Mouse (Mus musculus) embryonic fibroblast, embryonic 13.5 days (primary cell): Measurements from ENCODE around the gene Inpp5a. TPM values are rescaled to one million over a fixed set of nuclear protein-coding genes. Genes with fewer than 3 reads are reported as not detected.

ENCODE experiments used
- H3K27ac ChIP-seq: 2 replicates; pipeline ENCODE4 v1.5.1; 2012; ENCODE audit warnings: low read length, control low read depth, inconsistent platforms; ENCODE audit not compliant: insufficient read depth
- H3K4me1 ChIP-seq: 2 replicates; pipeline ENCODE4 v1.6.1; 2011; ENCODE audit warnings: low read length; ENCODE audit not compliant: control insufficient read depth, insufficient read depth
- H3K4me3 ChIP-seq: 2 replicates; pipeline ENCODE4 v1.5.1; 2011; ENCODE audit warnings: mild to moderate bottlenecking, control low read depth, low read length; ENCODE audit not compliant: insufficient read depth
- CTCF ChIP-seq: IDR thresholded peaks from 2 replicates; pipeline ENCODE4 v1.5.1; 2011; ENCODE audit warnings: mild to moderate bottlenecking, control low read depth, low read length, moderate library complexity, borderline replicate concordance; ENCODE audit not compliant: insufficient read depth
- POLR2A ChIP-seq: IDR thresholded peaks from 2 replicates; pipeline ENCODE4 v1.6.1; 2011; ENCODE audit warnings: low read depth, mild to moderate bottlenecking, control low read depth, low read length, moderate library complexity
- polyA plus RNA-seq: library from polyadenylated mRNA; stranded (reverse); fragments of >200 nt; gene quantifications from 2 replicates; pipeline ENCODE4 v1.2.4, GENCODE M21; 2011; ENCODE audit warnings: low read depth; ENCODE audit not compliant: missing spikeins, insufficient read length

Inpp5a gene
- polyA plus RNA-seq, 1 experiment, result 85.4 TPM

DNA sequence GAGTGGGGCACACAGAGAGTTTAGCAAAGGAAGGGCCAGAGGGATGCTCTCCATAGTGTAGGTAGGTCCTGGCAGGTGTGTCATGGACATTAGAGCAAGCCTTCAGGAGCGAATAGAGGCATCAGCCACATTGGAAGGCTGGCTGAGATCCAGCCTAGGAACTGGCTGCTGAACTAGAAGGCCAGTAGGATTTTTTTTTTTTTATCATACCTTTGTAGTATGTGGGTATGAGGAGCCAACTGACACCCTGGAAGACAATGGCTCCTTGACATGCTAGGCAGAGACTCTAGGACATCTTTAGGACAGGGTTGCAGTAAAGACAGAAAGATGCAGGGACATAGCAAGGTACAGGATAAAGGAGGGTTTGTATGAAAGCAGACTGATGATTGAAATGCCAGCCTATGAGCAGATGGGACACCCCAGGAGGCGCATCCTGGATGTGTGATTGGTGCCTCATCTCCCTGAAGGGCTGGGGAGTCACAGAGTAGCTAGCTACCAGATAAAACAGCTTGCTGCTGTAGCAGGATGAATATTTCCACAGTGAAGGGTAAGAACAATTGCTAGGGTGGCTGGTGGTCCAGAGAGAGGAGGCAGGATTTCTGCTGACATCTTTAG lies 3.9 kb upstream of the Inpp5a start:
- Histone ChIP-seq H3K27ac (no peak overlapping the region), H3K4me1 (no peaks in the 10 kb centered on the region), H3K4me3 (no peak overlapping the region)
- TF ChIP-seq CTCF (no peak), POLR2A (no peak)

DNA sequence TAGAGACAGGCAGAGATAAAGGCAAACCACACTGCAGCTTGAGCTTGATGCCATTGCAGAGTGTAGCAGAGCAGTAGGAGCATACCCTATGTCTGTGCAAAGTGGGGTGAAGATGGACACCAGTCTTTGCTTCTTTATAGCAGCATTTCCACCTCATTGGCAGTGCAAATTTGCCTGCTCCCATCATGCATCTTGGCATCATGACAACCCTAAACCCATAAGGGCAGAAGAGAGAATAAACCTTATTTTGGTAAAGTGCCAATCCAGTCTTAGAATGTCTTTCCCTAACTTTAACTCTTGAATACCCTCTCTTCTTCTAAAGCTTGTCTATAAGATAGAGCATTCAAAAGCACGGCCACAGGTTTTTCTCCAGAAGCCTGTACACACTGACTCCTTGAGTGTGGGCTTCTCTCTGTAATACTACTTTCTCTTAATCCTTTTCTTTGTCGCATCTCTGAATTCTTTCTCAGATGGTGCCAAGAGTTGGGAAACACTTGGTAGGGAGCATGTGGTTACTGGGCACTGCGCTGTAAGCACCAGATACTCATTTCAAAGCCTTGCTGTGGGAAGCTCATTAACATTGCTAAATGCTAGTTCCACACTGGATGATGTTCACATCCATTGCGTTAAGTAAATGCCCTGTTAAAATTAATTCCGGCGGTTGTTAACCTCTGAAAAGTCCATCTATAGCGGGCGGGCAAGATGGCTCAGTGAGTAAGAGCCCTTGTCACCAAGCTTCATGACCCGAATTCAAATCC lies 1.8 kb upstream of the Inpp5a start:
- Histone ChIP-seq H3K27ac (no peak overlapping the region), H3K4me1 (peaks cover 3% of the 10 kb centered on the region; the same call in 1 of the 2 replicates), H3K4me3 (no peak overlapping the region)
- TF ChIP-seq CTCF (no peak), POLR2A (no peak)

- TF ChIP-seq POLR2A (peak; percentile 53), CTCF (no peak)
- Histone ChIP-seq H3K4me3 (peak overlapping the region; percentile 56), H3K4me1 (peaks cover 3% of the 10 kb centered on the region; the same call in 1 of the 2 replicates), H3K27ac (peak overlapping the region; percentile 46; the same call in 1 of the 2 replicates)
Observed at GRCm38 (mm10) chr7:139387921-139388669, 814 bp upstream of the Inpp5a start.

- Histone ChIP-seq H3K27ac (no peak overlapping the region), H3K4me1 (peaks cover 3% of the 10 kb centered on the region; the same call in 1 of the 2 replicates), H3K4me3 (peak overlapping the region; percentile 85)
- TF ChIP-seq POLR2A (no peak), CTCF (no peak)
Observed at GRCm38 (mm10) chr7:139389213-139389761, 378 bp downstream of the Inpp5a start.

DNA sequence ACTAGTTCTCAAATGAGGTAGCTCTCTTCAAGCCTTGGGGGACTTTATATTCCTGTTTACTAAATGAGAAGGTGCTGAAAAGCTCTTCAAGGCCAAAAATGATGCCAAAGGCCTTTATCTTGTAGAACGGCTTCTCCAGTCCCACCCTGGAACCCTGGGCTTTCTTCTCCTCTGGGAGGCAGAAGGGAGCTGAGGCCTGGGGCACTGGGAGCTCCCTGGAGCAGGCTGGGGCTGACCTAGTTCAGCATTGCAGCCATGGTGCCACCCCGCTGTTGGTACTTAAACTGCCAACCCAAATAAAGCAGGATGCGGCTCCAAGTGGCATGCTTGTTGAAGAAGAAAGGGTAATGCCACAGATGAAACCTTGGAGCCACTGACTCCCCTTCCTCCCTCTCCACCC lies 1.5 kb downstream of the Inpp5a start:
- TF ChIP-seq CTCF (no peak), POLR2A (no peak)
- H3K4me1 ChIP-seq, result peaks cover 3% of the 10 kb centered on the region; the same call in 1 of the 2 replicates
- 0 out of 2 replicates have a peak overlapping the region, but pooled peaks have one; percentile 9 for H3K27ac ChIP-seq
- peak overlapping the region; percentile 85 for H3K4me3 ChIP-seq

DNA sequence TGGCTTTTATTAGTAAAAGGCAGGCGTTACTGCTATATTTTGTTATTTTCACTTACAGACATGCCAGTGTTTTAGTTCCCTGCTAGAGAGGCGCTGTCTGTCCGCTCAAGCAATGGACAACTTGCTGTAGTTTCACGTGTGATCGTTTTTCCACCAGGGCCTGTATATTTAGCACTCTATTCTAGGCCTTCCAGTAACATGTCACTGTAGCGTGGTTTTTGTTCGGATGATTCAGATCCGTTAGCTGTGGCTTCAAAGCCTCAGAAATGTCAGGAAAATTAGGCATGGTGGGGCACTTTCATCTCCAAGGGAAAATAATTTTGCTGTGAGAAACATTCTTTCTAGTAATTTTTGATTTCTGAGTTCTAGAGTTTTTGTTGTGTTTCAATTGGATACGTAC lies 2.0 kb downstream of the Inpp5a start:
- H3K27ac ChIP-seq, result 0 out of 2 replicates have a peak overlapping the region, but pooled peaks have one; percentile 9
- H3K4me1 ChIP-seq, result peaks cover 3% of the 10 kb centered on the region; the same call in 1 of the 2 replicates
- H3K4me3 ChIP-seq, result peak overlapping the region; percentile 85; the same call in 1 of the 2 replicates
- no peak for TF ChIP-seq POLR2A

GRCm38 (mm10) chr7:139391691-139392090 lies 2.8 kb downstream of the Inpp5a start:
- Histone ChIP-seq H3K4me3 (no peak overlapping the region), H3K4me1 (peaks cover 3% of the 10 kb centered on the region; the same call in 1 of the 2 replicates), H3K27ac (no peak overlapping the region)
- TF ChIP-seq POLR2A (no peak), CTCF (no peak)

- Histone ChIP-seq H3K4me1 (peaks cover 3% of the 10 kb centered on the region; the same call in 1 of the 2 replicates), H3K4me3 (no peak overlapping the region), H3K27ac (no peak overlapping the region)
- TF ChIP-seq CTCF (no peak), POLR2A (no peak)
Observed at GRCm38 (mm10) chr7:139392106-139392505, 3.2 kb downstream of the Inpp5a start.

DNA sequence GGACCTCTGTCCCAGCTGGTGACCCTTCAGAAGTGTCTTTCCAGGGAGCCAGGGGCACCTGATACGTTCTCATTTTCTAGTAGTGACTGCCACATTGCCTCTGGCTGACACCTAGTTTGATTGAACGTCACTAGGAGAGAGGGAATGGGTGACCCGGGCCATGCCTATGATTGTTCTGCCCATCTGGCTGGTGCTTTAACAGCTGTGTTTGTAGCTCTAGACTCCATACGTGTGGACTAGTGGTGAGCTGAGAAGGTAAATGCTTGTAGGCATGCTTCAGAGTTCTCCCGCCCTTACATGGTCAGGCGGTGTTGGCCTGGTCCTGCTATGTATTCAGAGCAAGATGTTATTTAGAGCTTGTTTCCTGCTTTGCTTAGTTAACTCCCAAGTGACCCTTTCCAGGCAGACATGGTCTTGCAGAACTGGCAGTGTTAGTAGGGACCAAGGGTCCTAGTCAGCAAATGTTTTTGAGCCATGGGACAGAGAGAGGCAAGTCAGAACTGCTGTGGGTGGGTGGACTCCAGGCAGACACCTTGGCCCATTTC lies 3.9 kb downstream of the Inpp5a start:
- Histone ChIP-seq H3K4me3 (no peak overlapping the region), H3K4me1 (peaks cover 7% of the 10 kb centered on the region; the same call in 1 of the 2 replicates), H3K27ac (no peak overlapping the region)
- TF ChIP-seq POLR2A (no peak), CTCF (no peak)
